Mouse (Mus musculus) hindbrain, embryonic 16.5 days (tissue): ENCODE results near the gene Olfr281. TPM values are rescaled to one million over a fixed set of nuclear protein-coding genes. Genes with fewer than 3 reads are reported as not detected.

ENCODE experiments used
- ATAC-seq: fragments of 200-750 bp; cut with Nextera tagmentation; 2 replicates; pipeline ENCODE4 v1.8.0; 2017; ENCODE audit warnings: moderate TSS enrichment, moderate library complexity
- H3K27ac ChIP-seq: fragments of 300-500 bp; sonication (generic); 2 replicates; pipeline ENCODE4 v1.5.1; 2014; ENCODE audit warnings: low read depth, mild to moderate bottlenecking, control low read depth, low read length, moderate library complexity
- H3K27me3 ChIP-seq: fragments of 300-500 bp; sonication (generic); replicated peaks from 2 replicates; pipeline ENCODE4 v1.6.1; 2014; ENCODE audit warnings: low read length; ENCODE audit not compliant: control insufficient read depth, insufficient read depth
- H3K36me3 ChIP-seq: fragments of 300-500 bp; sonication (generic); 2 replicates; pipeline ENCODE4 v1.6.1; 2014; ENCODE audit warnings: mild to moderate bottlenecking, low read length, moderate library complexity, mixed read lengths; ENCODE audit not compliant: control insufficient read depth, insufficient read depth
- H3K4me1 ChIP-seq: fragments of 300-500 bp; sonication (generic); 2 replicates; pipeline ENCODE4 v1.6.1; 2014; ENCODE audit warnings: low read depth, low read length; ENCODE audit not compliant: control insufficient read depth, insufficient read depth
- H3K4me2 ChIP-seq: fragments of 300-500 bp; sonication (generic); 2 replicates; pipeline ENCODE4 v1.6.1; 2014; ENCODE audit warnings: mild to moderate bottlenecking, low read length, control low read depth, moderate library complexity
- H3K4me3 ChIP-seq: fragments of 300-500 bp; sonication (generic); 2 replicates; pipeline ENCODE4 v1.5.1; 2014; ENCODE audit warnings: mild to moderate bottlenecking, low read length, control low read depth, moderate library complexity
- H3K9ac ChIP-seq: fragments of 300-500 bp; sonication (generic); 2 replicates; pipeline ENCODE4 v1.6.1; 2014; ENCODE audit warnings: low read depth, mild to moderate bottlenecking, control low read depth, low read length, moderate library complexity
- H3K9me3 ChIP-seq: fragments of 300-500 bp; sonication (generic); 2 replicates; pipeline ENCODE4 v1.6.1; 2014; ENCODE audit warnings: mild to moderate bottlenecking, low read length, moderate library complexity; ENCODE audit not compliant: control insufficient read depth
- WGBS: fragments of 180-500 bp; shearing (Covaris S2); extraction: QIAGEN DNeasy Blood & Tissue Kit; methylation state at CpG from one replicate; pipeline ENCODE4 v1.1.7; 2014; 5-methylcytosine and 5-hydroxymethylcytosine counted together
- polyA plus RNA-seq: library from polyadenylated mRNA; unstranded; fragments of >200 nt; fragmentation: Nextera tagmentation; extraction: Ambion mirVana; gene quantifications from 2 replicates; pipeline ENCODE4 v1.2.1, GENCODE M21; 2015

The Olfr281 gene
- polyA plus RNA-seq, 1 experiment from 2014 or later: not detected

DNA sequence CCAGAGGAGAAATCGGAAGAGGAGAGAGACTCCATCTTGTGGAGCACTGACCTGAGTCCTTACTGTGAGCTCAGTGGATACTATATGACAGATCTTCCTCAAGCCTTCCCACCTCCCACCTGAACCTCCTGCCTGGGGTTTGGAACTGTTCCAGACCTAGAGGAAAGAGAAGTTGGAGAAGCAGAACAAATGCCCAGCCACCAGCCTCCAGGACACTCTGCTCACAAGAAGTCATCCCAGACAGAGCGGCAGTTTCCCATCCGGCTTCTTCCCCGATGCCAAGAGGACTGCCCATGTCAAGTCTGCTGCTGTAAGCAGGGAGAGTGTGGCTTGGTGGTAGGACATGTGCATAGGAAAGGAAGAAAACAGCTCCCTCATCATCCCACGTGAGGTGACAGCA is 23.9 kb downstream of the Olfr281 start:
- H3K4me1 ChIP-seq: no peaks in the 10 kb centered on the region
- H3K9ac ChIP-seq: no peak overlapping the region
- H3K9me3 ChIP-seq: no peaks in the 10 kb centered on the region
- no peak overlapping the region for H3K27ac ChIP-seq
- WGBS: 75% methylated on average over 5 of the region's 5 CpGs
- no peaks in the 10 kb centered on the region for H3K36me3 ChIP-seq
- no peak overlapping the region for H3K4me2 ChIP-seq
- no peaks in the 10 kb centered on the region for H3K27me3 ChIP-seq
- no peak for ATAC-seq
- H3K4me3 ChIP-seq: no peak overlapping the region

DNA sequence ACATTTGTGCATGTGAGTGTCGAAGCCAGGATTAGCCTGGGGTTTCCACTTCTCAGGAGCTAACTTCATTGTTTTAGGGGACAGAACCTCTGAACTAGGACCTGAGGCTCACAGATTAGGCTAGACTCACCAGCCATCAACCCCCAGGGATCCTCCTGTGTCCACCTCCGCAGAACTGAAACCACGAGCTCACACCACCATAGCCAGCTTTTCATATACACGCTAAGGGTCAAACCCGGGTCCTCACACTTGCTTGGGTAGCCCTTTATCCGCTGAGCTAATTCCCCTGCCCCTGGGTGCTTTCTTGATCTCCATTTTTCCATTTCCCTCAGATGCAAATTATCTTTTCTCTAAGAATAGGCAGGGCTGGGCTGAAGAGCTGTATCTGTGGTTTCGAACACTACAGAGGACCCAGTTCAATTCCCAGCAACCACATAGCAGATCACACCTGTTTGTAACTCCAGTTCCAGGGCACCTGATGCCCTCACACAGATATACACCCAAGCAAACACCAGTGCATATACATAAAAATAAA is 27.2 kb downstream of the Olfr281 start:
- Histone ChIP-seq H3K9me3 (no peaks in the 10 kb centered on the region), H3K4me2 (no peak overlapping the region), H3K4me1 (no peaks in the 10 kb centered on the region), H3K4me3 (no peak overlapping the region), H3K36me3 (no peaks in the 10 kb centered on the region), H3K27ac (no peak overlapping the region), H3K9ac (no peak overlapping the region), H3K27me3 (no peaks in the 10 kb centered on the region)
- ATAC-seq: no peak
- 79% methylated on average over 7 of the region's 7 CpGs for WGBS

DNA sequence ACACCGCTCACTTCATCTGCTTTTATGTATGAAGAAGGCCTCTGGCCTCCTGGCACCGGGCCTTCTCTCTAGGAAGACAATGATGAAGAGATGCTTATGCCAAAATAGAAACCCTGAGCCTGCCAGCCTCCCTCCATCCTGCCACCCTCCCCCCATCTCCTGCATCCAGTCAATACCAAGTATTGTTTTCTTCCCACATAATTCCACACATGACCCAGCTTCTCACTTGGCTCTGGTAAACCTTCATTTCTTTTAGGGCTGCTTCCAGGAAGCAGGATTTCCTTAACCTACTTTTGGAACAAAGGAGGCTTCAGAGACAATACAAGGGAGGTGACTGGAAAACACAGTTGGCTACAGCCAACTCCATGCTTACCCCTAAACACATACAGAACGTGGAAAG is 30.3 kb downstream of the Olfr281 start, which contains the start of gene Lalba:
Gene Lalba, minus strand, starts transcription at position 21 of the 400 bp plus-strand sequence.
- no peak within 1 kb of the TSS for H3K4me3 ChIP-seq
- H3K27ac ChIP-seq: no peak within 1 kb of the TSS
- no peaks in the 10 kb centered on the region for H3K9me3 ChIP-seq
- no peaks in the 10 kb centered on the region for H3K4me1 ChIP-seq
- no peak within 1 kb of the TSS for H3K9ac ChIP-seq
- 67% methylated on average over 3 of the region's 3 CpGs for WGBS
- no peaks in the 10 kb centered on the region for H3K27me3 ChIP-seq
- no peak for ATAC-seq
- no peaks in the 10 kb centered on the region for H3K36me3 ChIP-seq
- H3K4me2 ChIP-seq: no peak within 1 kb of the TSS

DNA sequence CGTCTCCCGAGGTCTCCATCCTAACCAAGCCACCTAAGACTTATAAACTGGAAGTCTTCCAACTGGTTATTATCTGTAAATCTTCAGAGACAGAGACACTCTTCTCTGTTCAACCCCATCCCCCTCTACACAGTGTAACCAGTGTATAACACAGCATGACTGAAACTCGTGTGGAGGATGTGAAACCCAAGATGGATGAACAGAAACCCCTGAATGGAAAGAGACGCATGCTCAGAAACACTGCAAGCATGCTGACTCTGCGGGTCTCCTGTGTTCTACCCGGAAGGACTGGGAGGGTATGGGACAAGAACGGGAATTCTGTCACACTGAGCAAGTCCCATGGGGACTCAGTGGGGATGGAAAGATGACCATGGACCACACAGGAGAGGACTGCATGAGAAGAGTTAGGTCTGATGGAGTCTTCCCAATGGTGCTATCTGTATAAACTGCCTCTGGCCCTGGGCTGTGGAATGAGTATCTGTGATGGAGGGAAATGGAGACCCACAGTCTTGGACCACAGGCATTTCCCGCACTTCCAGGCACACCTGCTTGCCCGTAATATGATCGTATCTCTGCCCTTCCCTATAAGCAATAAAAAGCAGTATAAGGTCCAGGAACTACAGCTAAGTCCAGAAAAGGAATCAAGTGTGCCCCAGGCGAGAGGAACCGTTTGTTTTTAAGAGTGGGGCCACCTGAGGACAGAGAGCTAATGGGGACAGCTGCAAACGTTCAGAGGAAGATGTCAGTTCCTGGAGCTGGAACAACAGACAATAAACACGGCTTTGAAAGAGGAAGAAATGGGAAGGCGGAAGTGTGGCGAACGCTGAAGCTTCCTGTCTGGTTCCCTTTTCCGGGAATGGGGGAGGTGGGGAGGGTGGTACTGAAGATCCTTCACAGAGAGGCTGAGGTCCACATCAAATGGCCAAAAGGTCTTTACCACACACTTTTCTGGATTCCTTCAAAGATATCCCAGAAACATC is 31.8 kb downstream of the Olfr281 start:
- no peaks in the 10 kb centered on the region for H3K36me3 ChIP-seq
- H3K27ac ChIP-seq: no peak overlapping the region
- no peak for ATAC-seq
- no peaks in the 10 kb centered on the region for H3K9me3 ChIP-seq
- no peaks in the 10 kb centered on the region for H3K4me1 ChIP-seq
- 78% methylated on average over 18 of the region's 18 CpGs for WGBS
- H3K4me2 ChIP-seq: no peak overlapping the region
- H3K4me3 ChIP-seq: no peak overlapping the region
- H3K9ac ChIP-seq: no peak overlapping the region
- H3K27me3 ChIP-seq: no peaks in the 10 kb centered on the region

GRCm38 (mm10) chr15:98486433-98487021 is 34.1 kb downstream of the Olfr281 start:
- Histone ChIP-seq H3K36me3 (no peaks in the 10 kb centered on the region), H3K4me3 (no peak overlapping the region), H3K4me1 (no peaks in the 10 kb centered on the region), H3K27me3 (no peaks in the 10 kb centered on the region), H3K4me2 (no peak overlapping the region), H3K9me3 (no peaks in the 10 kb centered on the region), H3K9ac (no peak overlapping the region), H3K27ac (no peak overlapping the region)
- ATAC-seq: no peak
- WGBS: 96% methylated on average over 8 of the region's 8 CpGs

DNA sequence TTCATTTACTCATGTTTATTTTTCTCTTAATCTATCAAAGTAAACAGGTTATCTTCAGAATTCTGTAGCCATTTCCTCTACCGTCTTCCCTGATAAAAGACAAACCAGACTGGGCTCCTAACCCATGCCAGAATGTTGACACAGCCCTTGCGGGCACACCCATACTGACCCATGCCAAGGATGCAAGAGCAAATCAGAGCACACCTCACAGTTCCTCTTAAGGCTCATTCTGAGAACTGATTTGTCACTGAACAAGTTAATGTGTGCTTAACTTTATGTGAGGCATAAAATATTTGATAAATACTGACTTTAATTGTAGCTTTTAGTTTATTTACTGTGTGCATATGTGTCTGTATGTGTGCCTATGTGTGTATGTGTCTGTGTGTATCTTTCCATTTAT is 38.9 kb downstream of the Olfr281 start:
- H3K4me2 ChIP-seq: no peak overlapping the region
- H3K9me3 ChIP-seq: no peaks in the 10 kb centered on the region
- no peak overlapping the region for H3K27ac ChIP-seq
- ATAC-seq: no peak
- 83% methylated on average over 2 of the region's 2 CpGs for WGBS
- H3K36me3 ChIP-seq: no peaks in the 10 kb centered on the region
- H3K9ac ChIP-seq: no peak overlapping the region
- H3K27me3 ChIP-seq: no peaks in the 10 kb centered on the region
- H3K4me1 ChIP-seq: no peaks in the 10 kb centered on the region
- H3K4me3 ChIP-seq: no peak overlapping the region

GRCm38 (mm10) chr15:98492102-98492501 is 39.7 kb downstream of the Olfr281 start, which contains the start of gene Olfr279:
Gene Olfr279 (plus strand): TSS chr15:98492402.
- H3K9me3 ChIP-seq: no peaks in the 10 kb centered on the region
- no peak within 1 kb of the TSS for H3K4me2 ChIP-seq
- WGBS: 63% methylated on average over 4 of the region's 4 CpGs
- no peak for ATAC-seq
- H3K27ac ChIP-seq: no peak within 1 kb of the TSS
- H3K36me3 ChIP-seq: no peaks in the 10 kb centered on the region
- H3K4me3 ChIP-seq: no peak within 1 kb of the TSS
- no peaks in the 10 kb centered on the region for H3K4me1 ChIP-seq
- no peaks in the 10 kb centered on the region for H3K27me3 ChIP-seq
- no peak within 1 kb of the TSS for H3K9ac ChIP-seq

DNA sequence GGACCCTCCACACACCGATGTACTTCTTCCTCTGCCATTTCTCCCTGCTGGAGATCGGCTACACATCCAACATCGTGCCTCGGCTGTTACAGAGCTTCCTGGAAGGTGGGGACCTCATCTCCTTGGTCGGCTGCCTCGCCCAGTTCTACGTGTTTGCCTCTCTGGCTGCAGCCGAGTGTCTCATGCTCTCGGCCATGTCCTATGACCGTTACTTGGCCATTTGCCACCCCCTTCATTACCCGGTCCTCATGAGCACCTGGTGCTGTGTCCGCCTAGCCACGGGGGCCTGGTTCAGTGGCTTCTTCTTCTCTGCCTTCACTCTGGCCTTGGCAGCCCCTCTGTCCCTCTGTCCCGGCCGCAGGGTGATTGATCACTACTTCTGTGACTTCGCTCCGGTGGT is 45.2 kb downstream of the Olfr281 start:
- Histone ChIP-seq H3K9ac (no peak overlapping the region), H3K27ac (no peak overlapping the region), H3K4me1 (no peaks in the 10 kb centered on the region), H3K36me3 (no peaks in the 10 kb centered on the region), H3K4me2 (no peak overlapping the region), H3K9me3 (no peaks in the 10 kb centered on the region), H3K27me3 (no peaks in the 10 kb centered on the region), H3K4me3 (no peak overlapping the region)
- no peak for ATAC-seq
- WGBS: 91% methylated on average over 17 of the region's 17 CpGs

DNA sequence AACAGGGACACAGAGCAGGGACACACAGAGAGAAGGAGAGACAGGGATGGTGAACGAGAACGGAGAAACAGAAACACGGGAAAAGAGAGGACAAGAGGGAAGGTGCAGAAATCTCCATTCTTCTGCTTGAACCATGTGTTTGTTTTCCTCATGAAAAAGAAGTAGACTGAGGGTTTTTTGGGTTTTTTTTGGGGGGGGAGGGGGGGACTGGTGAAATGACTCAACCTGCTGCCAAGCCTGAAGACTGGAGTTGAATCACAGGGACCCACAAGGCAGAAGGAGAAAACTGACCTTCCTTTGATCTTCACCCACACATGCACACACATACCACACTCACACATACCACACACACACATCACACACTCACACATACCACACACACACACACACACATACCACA is 50.9 kb downstream of the Olfr281 start:
- WGBS: 92% methylated on average over 3 of the region's 3 CpGs
- Histone ChIP-seq H3K36me3 (no peaks in the 10 kb centered on the region), H3K4me1 (no peaks in the 10 kb centered on the region)

More for the DNA sequence above, 50.9 kb downstream of the Olfr281 start:
- H3K4me2 ChIP-seq: no peak overlapping the region
- H3K27ac ChIP-seq: no peak overlapping the region
- H3K9ac ChIP-seq: no peak overlapping the region
- H3K9me3 ChIP-seq: no peaks in the 10 kb centered on the region
- ATAC-seq: no peak
- no peak overlapping the region for H3K4me3 ChIP-seq
- no peaks in the 10 kb centered on the region for H3K27me3 ChIP-seq
